Mouse (Mus musculus) stomach, postnatal 0 days (tissue): ENCODE results near the gene Gtf2e1.

Experiments used
- CTCF ChIP-seq: IDR thresholded peaks from 2 replicates; pipeline ENCODE4 v1.5.1; 2016; ENCODE audit warnings: antibody characterized with exemption, low read depth, mild to moderate bottlenecking, moderate library complexity
- EP300 ChIP-seq: optimal IDR thresholded peaks from 2 replicates; pipeline ENCODE3; 2016; ENCODE audit warnings: antibody characterized with exemption

GRCm38 (mm10) chr16:37516376-37516993 is 23.1 kb downstream of the Gtf2e1 start:
- TF ChIP-seq CTCF (no peak), EP300 (no peak)
